Mouse (Mus musculus): Measurements from ENCODE around the gene A430005L14Rik.

GRCm38 (mm10) chr4:153913635-153914034, 43.4 kb upstream of the A430005L14Rik start:
- TF ChIP-seq CTCF (IDR thresholded peaks at IDR 0.05; ENCODE audit: extremely low read depth, insufficient read length, insufficient replicate concordance, low read depth, low read length) (no peak), POLR2A (IDR thresholded peaks at IDR 0.05; ENCODE audit: low read depth, low read length) (no peak)
